Mouse (Mus musculus) hematopoietic stem cell, adult 5-6 weeks (primary cell): ENCODE measurements around the gene Psat1. TPM values are rescaled to one million over a fixed set of nuclear protein-coding genes. Genes with fewer than 3 reads are reported as not detected.

ENCODE experiments used
- ATAC-seq, 2 experiments: fragments of 125-278 bp in 1 of 2; replicated peaks in 1 of 2; 2 replicates each; pipeline ENCODE4 v1.8.0; 2016 to 2017; ENCODE audit warnings: inconsistent platforms in 2 of 2, mild to moderate bottlenecking in 2 of 2, moderate number of reproducible peaks in 2 of 2, low read depth in 1 of 2, moderate TSS enrichment in 1 of 2; ENCODE audit not compliant: low FRiP score in 2 of 2, poor library complexity in 2 of 2, severe bottlenecking in 2 of 2, insufficient read depth in 1 of 2, low TSS enrichment in 1 of 2
- total RNA-seq: library from RNA; stranded (forward); fragments of 172-1452, 232-1000 nt; gene quantifications from 2 replicates; pipeline ENCODE4 v1.2.3, GENCODE M21; 2017

The Psat1 gene
- total RNA-seq, 1 experiment from 2014 or later, result 67.0 TPM

- ATAC-seq, result no peak
These were observed 55.0 kb downstream of the Psat1 start for GRCm38 (mm10) chr19:15892146-15892545.

GRCm38 (mm10) chr19:15888466-15888865, 58.7 kb downstream of the Psat1 start:
- ATAC-seq, result no peak

GRCm38 (mm10) chr19:15882705-15883426, 64.3 kb downstream of the Psat1 start:
- peak; percentile 70 to 81 for ATAC-seq

DNA sequence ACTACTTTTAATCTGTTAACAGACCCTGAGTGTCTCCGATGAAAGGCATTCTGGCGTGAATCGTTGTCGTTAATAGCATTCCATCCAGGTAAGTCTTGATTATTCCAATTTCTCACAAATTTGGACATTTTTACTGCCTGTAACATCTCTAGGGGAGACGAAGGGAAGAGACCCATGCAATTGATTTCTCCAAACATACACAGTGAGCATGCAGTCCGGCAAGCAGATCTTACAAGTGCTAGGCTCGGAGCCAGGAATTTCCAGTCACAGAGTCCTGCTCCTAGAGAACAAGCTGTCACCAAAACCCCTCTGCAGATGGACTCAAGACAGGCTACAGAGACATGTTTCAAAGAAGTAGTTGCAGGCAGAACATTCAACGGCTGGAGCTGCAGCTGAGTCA, 66.4 kb downstream of the Psat1 start:
- no peak for ATAC-seq

GRCm38 (mm10) chr19:15879271-15879670, 67.9 kb downstream of the Psat1 start:
- ATAC-seq, result no peak

DNA sequence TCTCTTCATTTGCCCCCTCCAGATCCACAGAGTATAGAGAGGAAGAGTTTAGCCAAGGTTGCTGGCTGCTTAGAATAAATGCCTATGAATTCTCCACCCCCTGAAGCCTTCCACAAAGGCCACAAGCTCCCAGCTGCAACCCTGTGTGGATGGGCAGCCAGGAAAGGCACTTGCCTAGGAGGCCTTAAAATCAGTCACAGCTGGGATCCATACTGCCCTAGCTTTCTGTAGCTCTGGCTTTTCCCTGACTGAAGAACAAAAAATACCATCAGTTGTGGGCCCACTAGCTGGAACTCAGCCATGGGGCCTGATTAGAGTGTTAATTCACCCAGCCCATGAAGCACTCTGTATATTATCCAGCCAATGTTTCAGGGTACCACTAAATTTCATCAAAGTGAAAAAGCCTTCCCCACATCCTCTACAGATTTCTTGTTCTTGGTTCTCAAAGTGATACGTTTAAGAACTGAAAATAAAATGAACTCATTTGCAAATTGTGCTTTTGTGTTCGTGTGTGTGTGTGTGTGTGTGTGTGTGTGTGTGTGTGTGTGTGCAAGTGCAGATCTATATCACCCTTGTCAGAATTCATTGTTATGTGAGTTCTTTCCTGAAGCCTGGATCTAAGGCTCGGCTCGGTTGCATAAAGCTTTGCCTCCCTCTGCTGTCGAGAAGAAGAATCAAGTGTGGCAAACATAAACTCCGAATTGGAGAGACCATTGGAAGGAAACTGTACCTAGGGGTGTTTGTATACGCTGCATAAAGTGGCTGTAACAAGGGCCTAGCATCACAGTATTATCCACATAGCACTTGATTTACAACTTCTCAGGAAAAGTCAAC, 78.1 kb downstream of the Psat1 start:
- peak; percentile 67 to 72 for ATAC-seq

GRCm38 (mm10) chr19:15866851-15867250, 80.3 kb downstream of the Psat1 start:
- no peak for ATAC-seq

GRCm38 (mm10) chr19:15866126-15866525, 81.0 kb downstream of the Psat1 start:
- no peak for ATAC-seq

DNA sequence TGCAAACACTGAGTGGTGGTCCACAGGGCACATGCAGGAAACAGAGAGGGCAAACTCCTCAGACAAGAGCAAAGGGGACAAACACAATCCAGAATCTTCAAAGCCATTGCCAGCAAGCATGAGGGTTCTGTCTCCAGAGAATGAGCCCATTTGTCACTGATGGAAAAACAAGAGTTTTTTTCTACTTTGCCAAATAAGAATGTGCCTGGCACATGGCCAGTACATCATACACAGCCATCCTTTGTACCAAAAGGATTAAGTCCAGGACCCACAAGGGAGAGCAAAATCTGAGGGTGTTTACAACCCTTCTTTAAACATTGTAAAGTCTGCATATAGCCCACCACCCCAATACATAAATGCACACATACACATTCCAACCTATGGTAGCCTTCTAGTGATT, 81.7 kb downstream of the Psat1 start:
- no peak for ATAC-seq

DNA sequence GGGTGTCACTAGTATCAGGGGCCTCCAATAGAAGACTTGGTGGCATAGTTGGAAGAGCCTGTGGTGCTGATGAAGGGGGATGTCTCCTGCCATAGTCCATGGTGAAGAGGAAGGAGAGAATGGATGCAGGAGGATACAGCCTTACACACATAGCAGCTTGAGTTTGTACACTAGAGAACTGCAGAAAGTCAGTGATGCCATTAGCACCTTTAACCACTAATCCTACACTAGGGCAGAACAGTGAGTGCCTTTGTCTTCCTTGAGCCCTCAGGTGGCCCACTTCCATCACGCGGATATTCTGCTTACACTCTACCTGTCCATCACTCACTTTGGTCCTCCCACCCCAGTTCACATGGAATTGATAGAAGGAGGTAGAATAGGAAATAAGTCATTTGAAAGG, 83.0 kb downstream of the Psat1 start:
- ATAC-seq, result no peak

DNA sequence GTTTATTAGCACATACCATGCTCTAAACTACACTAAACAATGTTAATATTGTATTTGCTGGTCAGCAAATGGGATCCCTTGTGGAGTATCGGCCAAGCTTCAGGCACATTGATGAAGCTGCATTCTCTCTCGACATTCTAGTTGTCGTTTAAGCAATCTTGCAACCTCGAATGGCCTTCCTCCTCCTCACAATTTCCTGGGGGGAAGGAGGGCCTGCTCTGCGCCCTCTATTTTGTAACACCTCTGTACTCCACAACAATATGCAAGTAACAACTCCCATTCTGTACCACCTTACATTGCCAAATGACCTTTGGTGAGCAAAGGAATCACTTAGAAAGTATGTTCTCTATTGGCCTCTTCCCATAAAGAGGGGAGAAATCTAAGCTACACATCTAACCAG, 91.8 kb downstream of the Psat1 start:
- ATAC-seq, result no peak

Other genes starting within 250 kb of the Psat1 start
- gene Cep78, start 37.7 kb upstream of the Psat1 start, total RNA-seq, result 18.1 and 19.5 TPM in 2 replicates
- gene Gnaq, start 185.5 kb upstream of the Psat1 start, total RNA-seq, result 21.0 and 29.8 TPM in 2 replicates